11 mouse cellular contexts compared by ENCODE assay signal in genomic region chr8:11797729-11798479, GRCm38 (mm10). TPM values are rescaled to one million over a fixed set of nuclear protein-coding genes. Genes with fewer than 3 reads are reported as not detected.
DNase-seq lines count a peak whose midpoint lies in the region; ATAC-seq lines count a peak whose summit lies in the region.
"Had no signal": no experiment of that assay in that cellular context is flagged by ENCODE, and none has a peak within 500 bp of the region (broad histone marks: within the 10 kb centered on the region; RNA-seq: fewer than 3 reads in every experiment).

No protein-coding gene starts in this region.

- H3K9me3 ChIP-seq in heart, embryonic 11.5 days (replicated peaks; ENCODE audit: control insufficient read depth, low read length) = no peaks in the 10 kb centered on the region
- H3K9me3 ChIP-seq: G1E had no signal

- no peak overlapping the region for H3K4me3 ChIP-seq in heart, embryonic 11.5 days (ENCODE audit: low read depth, low read length)

- H3K4me2 ChIP-seq in heart, embryonic 11.5 days = no peak overlapping the region

- H3K9ac ChIP-seq in heart, embryonic 11.5 days (ENCODE audit: low read depth, low read length) = 0 out of 2 replicates have a peak overlapping the region, but pooled peaks have one; percentile 6

- DNase-seq in heart, adult 9 months (ENCODE audit: low spot score in 2 of 2) = no peak
- DNase-seq in 3134 (ENCODE audit: extremely low read depth, insufficient read length, low spot score) = peak; percentile 64
- peak; percentile 70 to 78 for DNase-seq in cerebellum, postnatal 10 days
- DNase-seq in layer of hippocampus, postnatal 36 days = peak; percentile 61 to 63
- no peak for DNase-seq in thymus, adult 18-20 months
- no peak for DNase-seq in gastrocnemius, postnatal 4 days (ENCODE audit: low spot score in 2 of 2)
- no peak for DNase-seq in thymus, postnatal 14 days
- DNase-seq: lung, postnatal 4 days had no signal

- WGBS in heart, embryonic 11.5 days (ENCODE audit: insufficient replicate concordance) = 59% methylated on average over 14 of the region's 14 CpGs

- peaks cover 6% of the 10 kb centered on the region; the same call in 1 of the 2 replicates for H3K36me3 ChIP-seq in heart, embryonic 11.5 days (ENCODE audit: control insufficient read depth, insufficient read depth, low read length)

- H3K27ac ChIP-seq in heart, embryonic 11.5 days (ENCODE audit: low read depth, low read length) = peak overlapping the region; percentile 70; the same call in 1 of the 2 replicates

- no peaks in the 10 kb centered on the region for H3K27me3 ChIP-seq in heart, embryonic 11.5 days (ENCODE audit: control insufficient read depth, insufficient read depth, low read length)

- ATAC-seq in heart, embryonic 11.5 days (replicated peaks; ENCODE audit: insufficient number of reproducible peaks, low FRiP score, low TSS enrichment) = no peak

- 0 out of 2 replicates have a peak, but pooled peaks cover 5% of the 10 kb centered on the region for H3K4me1 ChIP-seq in heart, embryonic 11.5 days (ENCODE audit: control insufficient read depth, insufficient read depth, low read length)

RNA-seq across cellular contexts. Expression of gene Tex29, which starts 42.4 kb away (rescaled TPM):
- polyA plus RNA-seq in heart, embryonic 11.5 days (2014; fragmentation: Nextera tagmentation; extraction: Ambion mirVana) = 0.63 TPM in 1 of 2 replicates, not detected in the other
- total RNA-seq in layer of hippocampus, postnatal 36 days (2021) = 1 to 10 TPM in 1 of 2 experiments, under 1 TPM in 1; 0.48 to 1.6 TPM
- total RNA-seq in gastrocnemius, postnatal 4 days (2021) = not detected
- total RNA-seq: G1E had no signal
- polyA plus RNA-seq: large intestine, adult 2 months had no signal

Comparison
In these comparisons a context has a peak if more than half of its experiments do, and no peak if none do; other contexts are left out.
1. DNase-seq: peak in 3134 (single experiment), cerebellum, postnatal 10 days (2 of 2) and layer of hippocampus, postnatal 36 days (2 of 2); none in heart, adult 9 months (0 of 2), thymus, adult 18-20 months (0 of 2), gastrocnemius, postnatal 4 days (0 of 2) and thymus, postnatal 14 days (single experiment).